Mouse (Mus musculus) frontal cortex, postnatal 10 days (tissue): ENCODE data around the gene Il18rap.

ENCODE experiments used
- DNase-seq, 2 experiments: peaks; one replicate each; pipeline ENCODE4 v3.0.0; 2022; ENCODE audit warnings: low spot score in 2 of 2, mixed read lengths in 1 of 2

The Il18rap gene

GRCm38 (mm10) chr1:40514851-40515585 lies at the start of gene Il18rap:
Gene Il18rap, plus strand, starts transcription at chr1:40515362.
- DNase-seq: no peak

- no peak for DNase-seq
Measured at GRCm38 (mm10) chr1:40465477-40466430, 49.4 kb upstream of the Il18rap start, which contains the start of gene Il18r1. Gene Il18r1, plus strand, starts transcription at chr1:40465552.

- DNase-seq: no peak
Measured at GRCm38 (mm10) chr1:40467306-40467705, 47.9 kb upstream of the Il18rap start.

DNA sequence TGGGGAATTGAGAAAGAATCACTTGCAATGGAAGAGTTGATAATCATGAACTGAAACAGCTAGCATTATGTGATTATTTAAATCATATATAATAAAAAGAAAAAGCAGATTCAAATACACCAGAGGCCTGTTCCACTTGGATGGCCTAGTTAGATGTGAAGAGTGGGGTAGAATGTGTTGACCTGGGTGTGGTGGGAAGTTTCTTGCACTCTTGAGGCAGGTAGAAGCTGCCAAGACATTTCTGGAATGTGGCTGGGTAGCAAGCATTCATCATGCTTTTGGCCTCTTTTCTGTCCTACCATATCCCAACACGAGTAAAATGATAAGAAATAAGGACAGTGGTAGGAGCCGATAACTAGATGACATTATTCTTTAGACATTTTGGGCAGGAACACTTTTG lies 46.4 kb upstream of the Il18rap start:
- no peak for DNase-seq

- no peak for DNase-seq
Measured at GRCm38 (mm10) chr1:40469900-40470299, 45.3 kb upstream of the Il18rap start.

- no peak for DNase-seq
Measured at GRCm38 (mm10) chr1:40472401-40472800, 42.8 kb upstream of the Il18rap start.

DNA sequence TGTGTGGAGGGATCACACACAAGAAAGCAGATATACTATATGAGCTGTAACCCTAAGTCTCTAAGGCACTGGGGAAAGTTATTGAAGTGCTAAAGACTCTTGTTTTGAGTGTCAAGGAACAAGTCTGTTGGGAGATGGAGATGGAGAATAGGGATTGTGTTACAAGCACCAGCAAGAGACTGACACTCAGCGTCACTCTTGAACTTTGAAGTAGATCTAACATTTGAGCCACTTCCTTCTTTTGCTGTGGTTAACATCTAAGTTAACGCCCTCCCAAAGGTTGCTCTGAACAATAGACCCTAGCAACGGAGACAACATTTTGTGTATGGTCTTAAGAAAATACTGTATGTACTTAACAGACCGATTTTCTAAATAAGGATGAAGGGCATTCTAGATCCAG lies 41.5 kb upstream of the Il18rap start:
- no peak for DNase-seq

DNA sequence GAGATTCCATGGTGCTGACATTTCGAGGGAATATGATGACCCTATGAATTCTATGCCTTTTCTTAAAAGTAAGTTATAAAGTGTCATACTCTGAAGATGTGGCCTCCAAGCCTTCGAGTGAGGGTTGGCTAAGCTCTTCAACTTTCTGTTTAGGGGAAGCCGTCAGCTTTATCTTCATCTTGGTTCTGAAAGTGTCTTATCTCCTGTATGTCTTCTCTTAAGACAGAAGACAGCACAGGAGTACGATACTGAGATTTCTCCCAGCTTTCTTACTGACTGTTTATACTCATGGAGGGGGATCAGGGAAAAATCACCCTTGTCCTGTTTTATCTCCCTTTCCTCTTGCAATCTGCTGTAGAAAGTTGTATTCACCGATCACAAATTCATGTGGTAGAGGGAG lies 40.8 kb upstream of the Il18rap start:
- no peak for DNase-seq

DNA sequence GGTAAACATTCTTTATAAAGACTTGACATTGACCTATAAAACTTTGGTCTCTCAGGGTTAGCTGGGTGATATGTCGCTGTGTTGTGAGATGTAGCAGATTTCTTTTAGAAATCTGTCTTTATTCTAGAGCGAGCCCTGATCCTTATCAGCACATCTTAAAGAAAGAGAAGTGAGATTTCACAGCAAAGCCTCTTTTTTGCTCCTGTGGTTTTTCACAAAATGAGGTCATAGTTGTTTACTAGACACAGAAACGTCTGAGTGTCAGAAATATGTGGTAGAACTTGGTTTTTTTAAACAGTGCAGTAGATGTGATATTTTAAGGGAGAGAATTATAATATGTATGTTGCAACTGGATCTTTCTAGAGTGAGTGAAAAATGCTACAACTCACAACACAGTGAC lies 39.5 kb upstream of the Il18rap start:
- DNase-seq: no peak

GRCm38 (mm10) chr1:40476756-40477155 lies 38.4 kb upstream of the Il18rap start:
- DNase-seq: no peak

- no peak for DNase-seq
Measured at GRCm38 (mm10) chr1:40479505-40479923, 35.6 kb upstream of the Il18rap start.

GRCm38 (mm10) chr1:40494594-40494993 lies 20.6 kb upstream of the Il18rap start:
- DNase-seq: no peak

DNA sequence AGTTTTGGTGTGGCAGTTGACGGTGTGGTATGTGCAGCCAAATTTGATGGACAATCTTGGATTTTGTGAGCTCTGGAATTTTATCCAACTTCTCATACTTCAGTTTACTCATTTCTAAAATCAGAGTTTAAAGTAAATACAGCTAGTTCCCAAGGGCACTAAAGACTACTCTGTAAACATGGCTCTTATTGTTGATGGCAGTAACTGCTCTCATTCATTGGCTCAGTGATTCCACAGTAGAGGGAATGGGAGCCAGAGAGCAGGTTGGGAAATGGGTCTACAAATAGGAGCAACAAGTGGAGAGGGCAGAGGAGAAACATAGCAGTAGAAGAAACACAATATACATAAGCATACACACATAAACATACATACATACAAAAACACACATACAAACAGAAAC lies 15.5 kb upstream of the Il18rap start:
- DNase-seq: no peak

DNA sequence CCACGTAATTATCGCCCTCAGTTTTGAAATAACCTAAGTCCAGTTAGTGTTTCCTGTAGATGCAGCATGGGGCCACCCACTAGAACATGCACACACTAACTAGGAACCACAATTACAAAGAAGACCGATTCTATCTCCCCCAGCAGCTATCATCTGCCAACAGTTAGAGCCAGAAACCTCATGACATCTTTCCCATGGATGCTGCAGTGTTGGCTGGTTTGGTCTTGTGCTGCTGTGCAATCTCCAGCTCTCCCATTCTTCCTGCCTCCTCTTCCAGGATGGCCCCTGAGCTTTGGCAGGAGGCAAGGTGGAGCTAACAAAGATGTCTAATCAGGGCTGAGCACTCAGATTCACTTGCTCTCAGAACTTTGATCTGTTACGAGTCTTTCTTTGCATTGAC lies 14.0 kb upstream of the Il18rap start:
- DNase-seq: no peak

GRCm38 (mm10) chr1:40501546-40502398 lies 13.4 kb upstream of the Il18rap start:
- DNase-seq: no peak

DNA sequence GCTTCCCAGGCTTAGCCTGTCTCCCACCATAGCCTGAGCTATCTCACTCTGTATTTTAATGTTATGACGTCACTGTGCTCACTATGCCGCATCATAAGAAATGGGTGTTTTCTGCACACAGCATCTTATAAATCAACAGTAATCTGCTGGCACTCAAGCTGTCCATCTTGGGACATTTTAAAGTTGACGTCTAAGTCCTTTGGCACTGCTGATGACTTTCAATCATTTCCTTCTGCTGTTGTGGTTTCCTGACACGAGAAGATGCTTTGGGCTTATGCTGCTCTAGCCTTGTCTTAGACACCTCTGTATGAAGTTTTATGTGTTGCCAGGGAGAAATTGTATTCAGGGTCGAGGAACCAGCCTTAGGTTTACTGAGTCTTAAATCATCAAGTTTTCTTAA lies 10.6 kb upstream of the Il18rap start:
- DNase-seq: no peak

DNA sequence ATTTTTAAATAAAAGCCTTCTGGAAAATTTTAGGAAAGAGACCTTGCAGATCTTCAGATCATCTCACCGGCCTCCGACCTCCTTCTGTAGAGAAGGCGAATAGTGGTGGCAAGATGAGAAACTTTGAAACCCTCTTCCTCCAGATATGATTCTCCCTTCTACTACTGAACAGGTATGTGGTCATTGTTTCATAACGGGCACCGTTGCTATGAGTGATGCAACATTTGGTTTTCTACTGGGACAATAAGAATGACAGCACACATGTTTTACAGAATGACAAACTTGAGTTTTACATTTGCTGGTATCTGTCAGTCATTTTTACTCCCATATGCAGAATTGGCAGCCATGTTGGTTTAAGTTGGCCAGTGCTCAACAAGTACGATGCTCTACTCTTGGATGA lies 1.2 kb downstream of the Il18rap start:
- no peak for DNase-seq

- no peak for DNase-seq
Measured at GRCm38 (mm10) chr1:40522918-40523317, 7.8 kb downstream of the Il18rap start.

DNA sequence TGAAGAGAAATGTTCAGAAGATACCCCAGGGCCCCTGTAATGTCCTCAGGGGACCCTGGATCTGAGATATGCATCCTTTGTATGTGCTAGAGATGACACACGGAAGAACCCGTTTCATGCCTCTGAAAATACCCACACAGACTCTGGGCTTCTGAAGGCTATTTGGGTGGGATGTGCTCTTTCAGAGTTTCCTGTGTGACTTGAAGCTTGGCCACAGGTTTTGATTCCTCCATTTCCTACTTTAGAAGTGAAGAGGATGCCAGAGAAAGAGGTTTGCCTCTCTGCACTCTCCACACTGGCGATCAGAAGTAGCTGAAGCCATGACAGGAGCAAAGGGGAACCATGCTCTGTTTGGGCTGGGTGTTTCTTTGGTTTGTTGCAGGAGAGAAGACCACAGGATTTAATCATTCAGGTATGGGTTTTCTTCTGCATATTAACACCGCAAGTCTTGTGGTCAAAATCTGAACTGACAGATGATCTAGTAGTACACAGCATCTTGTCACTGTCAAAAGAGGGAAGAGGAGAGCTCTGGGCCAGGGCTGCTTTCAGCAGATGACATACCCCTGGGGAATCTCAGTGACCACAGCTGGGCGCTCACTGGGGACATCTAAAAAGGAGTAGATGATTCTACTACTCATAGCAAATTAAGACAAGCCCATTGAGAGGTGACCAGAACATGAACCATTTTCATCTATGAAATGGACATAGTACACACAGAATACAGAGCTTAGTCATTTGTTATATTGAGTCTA lies 9.0 kb downstream of the Il18rap start:
- no peak for DNase-seq

- no peak for DNase-seq
Measured at GRCm38 (mm10) chr1:40529287-40529686, 14.1 kb downstream of the Il18rap start.

- DNase-seq: no peak
Measured at GRCm38 (mm10) chr1:40537577-40537976, 22.4 kb downstream of the Il18rap start.
